Mouse (Mus musculus) bone marrow, adult 2 months (tissue): ENCODE measurements around the gene Tnfsf13b.

Source experiments
- CTCF ChIP-seq: fragments of 200-500 bp; IDR thresholded peaks from 2 replicates; pipeline ENCODE4 v1.5.1; 2011; ENCODE audit warnings: low read length, control low read depth; ENCODE audit not compliant: control insufficient read depth, insufficient read depth
- POLR2A ChIP-seq: fragments of 200-500 bp; IDR thresholded peaks from 2 replicates; pipeline ENCODE4 v1.6.1; 2011; ENCODE audit warnings: low read depth, mild to moderate bottlenecking, control low read depth, low read length, borderline replicate concordance; ENCODE audit not compliant: control insufficient read depth

GRCm38 (mm10) chr8:10053571-10053990, 47.3 kb downstream of the Tnfsf13b start:
- no peak for TF ChIP-seq CTCF
- no peak for TF ChIP-seq POLR2A
